Mouse (Mus musculus) cerebellum, postnatal 4 days (tissue): ENCODE results near the gene Ctnna2.

Experiments used
- DNase-seq, 2 experiments: peaks; one replicate each; pipeline ENCODE4 v3.0.0; 2022; ENCODE audit warnings: low spot score in 2 of 2, mixed read lengths in 1 of 2

Ctnna2 gene

DNA sequence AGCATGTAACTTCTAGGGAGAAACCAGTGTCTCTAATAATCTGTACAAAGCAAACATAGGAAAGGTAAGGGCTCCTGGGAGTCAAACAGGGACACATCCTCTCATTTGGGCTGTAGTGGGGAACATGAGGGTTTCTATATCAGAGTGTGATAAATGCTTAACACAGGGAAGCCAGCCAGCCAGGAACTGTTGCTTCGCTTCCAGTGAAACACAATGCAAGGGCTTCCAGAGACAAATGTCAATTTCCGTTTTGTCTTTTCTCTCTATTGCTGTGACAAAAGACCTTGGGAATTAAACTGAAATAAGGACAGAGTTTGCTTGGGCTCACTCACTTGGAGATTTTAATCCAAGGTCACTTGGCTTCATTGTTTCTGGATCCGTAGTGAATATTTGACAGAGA, 162.4 kb downstream of the Ctnna2 start:
- no peak for DNase-seq

DNA sequence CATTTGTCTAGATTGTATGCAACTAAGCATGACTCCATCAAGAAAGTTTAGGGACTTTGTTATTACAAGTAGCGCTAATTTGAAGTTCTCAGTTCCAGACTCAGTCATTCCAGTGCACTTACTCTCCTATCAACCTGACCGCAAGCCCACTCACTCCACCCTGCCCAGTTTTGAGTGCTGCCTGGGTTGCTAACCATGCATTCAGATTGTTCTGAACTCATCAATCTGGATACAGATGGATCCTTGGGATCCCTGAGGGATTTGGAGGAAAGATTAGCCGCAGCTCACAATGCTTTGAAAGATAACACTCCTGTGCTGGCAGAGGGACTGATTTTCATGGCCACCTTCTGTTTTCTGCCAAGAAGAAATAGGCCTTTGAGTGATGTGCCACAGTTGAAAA, 168.5 kb downstream of the Ctnna2 start:
- no peak for DNase-seq

DNA sequence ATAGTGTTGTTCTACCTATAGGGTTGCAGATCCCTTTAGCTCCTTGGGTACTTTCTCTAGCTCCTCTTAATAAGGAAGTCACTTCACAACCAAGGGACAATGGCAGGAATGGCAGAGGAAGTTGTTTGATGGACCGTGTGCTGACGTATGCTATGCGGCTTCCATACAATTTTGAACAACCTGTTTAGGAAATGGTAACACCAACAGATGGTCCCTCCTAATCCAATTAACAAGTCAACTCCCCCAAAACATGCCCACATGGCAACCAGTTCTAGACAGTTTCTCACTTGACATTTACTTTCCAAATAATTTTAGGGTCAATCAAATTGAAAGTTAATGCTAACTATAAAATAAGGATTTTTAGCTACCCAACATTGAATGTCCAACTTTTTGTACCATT, 176.9 kb downstream of the Ctnna2 start:
- no peak for DNase-seq

DNA sequence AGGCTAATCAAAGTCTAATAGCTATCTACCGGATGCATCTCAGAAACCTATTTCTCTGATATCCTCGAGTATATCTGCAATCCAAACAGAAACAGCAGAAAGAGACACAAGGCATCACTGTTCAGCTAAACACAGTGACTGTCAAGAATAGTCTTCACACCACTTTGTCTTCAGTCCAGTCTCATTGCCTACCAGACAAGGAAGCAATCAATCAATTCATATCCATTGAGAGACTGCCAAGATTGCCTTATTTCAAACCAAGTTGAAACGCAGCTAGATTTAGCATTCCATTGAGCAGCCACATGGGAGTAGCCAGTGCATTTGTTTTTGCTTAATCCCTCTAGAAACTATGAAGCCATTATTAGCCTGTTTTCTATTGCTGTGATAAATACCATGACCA, 196.2 kb downstream of the Ctnna2 start:
- DNase-seq = no peak

DNA sequence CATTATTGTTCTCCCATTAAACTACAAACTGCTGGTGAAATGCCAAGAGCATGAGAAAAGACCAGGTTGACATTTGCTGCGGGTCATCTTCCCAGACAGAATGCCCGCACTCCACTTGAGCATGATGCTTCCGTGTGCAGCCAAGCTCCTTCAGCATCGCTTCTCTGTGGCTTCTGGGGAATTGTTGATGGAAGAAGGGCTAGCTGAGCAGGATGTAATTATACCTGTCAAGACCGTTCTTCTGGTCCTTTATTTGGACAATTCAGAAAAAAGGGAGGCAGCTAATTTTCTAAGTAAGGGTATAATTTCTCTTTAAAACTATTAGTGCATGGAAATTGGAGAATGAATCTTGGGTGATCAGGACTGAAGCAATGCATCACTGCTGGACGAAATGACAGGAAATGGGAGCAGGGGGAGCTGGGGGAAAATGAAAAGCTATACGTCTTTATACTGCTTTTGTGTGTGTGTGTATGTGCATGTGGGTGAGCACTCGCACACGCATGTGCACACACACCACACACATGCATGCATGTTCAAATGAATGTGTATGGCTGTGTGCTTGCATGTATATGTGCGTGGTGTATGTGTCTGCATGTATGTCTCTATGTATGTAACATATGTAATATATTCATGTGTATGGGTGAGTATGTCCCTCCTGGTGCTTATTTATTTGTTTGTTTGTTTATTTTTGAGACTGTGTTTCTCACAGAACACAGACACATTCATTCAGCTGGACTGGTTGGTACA, 211.0 kb downstream of the Ctnna2 start:
- no peak for DNase-seq

DNA sequence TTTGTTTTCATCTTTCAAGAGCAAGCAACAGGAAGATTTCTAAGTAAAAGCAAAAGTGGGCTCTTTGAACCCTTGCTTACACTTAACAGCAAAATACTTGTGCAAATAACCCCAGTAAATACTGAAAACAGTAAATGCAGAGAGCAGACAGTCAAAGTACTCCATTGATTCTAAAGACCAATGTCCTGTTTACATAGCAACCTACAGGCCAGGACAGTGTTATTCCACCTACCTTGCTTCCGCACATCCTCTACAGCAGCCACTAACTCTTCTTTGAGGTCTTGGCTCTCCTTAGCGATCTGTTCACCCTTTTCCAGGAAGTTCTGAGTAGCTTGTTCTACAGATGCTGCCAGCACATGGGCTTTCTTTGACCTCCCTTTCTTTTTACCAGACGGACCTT, 221.3 kb downstream of the Ctnna2 start:
- no peak for DNase-seq

DNA sequence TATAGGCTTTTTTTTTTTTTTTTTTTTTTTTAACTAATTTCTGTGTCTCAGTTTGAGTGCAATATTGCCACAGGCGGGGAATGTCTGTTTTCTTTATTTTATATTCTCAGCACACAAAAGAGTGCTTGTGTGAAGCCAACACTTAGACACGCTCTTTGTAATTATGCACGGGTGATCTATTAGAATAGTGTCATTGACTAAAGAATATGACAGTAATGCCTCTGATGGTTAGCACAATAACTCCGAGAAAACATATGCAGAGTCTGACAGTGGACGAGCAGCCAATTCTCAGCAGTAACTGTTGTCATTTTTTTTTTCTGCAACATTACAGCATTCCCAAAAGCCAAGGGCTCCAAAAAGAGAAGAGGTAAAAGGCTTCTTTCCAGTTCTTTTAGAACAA, 234.1 kb downstream of the Ctnna2 start:
- no peak for DNase-seq

DNA sequence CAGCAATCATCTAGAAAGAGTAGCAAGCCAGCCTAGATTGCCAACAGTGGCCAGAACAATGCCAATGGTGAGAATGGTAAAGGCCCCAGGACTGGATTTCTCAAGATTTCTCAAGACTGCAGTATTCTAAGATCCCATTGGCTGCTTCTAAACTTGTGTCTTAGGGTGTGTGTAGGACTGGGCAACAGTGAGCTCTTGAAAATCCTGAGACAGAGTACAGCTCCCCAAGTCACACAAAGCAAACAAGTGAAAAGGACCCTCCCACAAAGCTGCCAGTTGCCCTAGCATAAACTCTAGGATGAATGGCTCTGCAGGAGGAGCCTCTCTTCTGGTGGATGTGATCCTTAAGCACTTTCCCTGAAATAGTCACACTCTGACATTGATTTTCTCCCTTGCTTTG, 235.8 kb downstream of the Ctnna2 start:
- DNase-seq = no peak

DNA sequence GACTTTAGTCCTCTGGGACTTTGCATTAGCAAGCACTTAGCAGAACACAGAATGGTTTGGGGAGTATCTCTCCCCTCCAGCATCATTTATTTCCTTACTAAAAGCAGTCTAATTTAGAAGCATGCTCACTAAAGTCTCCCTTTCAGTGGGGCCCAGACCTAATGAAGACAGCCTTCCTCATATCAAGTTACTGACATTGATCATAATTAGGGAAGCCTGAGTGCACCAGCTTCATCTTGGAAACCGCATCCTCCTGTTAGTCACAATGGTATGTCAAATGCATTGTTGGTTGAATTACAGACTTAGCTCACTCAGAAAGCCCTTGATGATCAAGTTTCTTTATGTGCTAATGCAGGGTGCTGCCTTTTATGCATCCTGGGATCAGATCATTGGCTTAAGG, 236.5 kb downstream of the Ctnna2 start:
- DNase-seq = no peak

DNA sequence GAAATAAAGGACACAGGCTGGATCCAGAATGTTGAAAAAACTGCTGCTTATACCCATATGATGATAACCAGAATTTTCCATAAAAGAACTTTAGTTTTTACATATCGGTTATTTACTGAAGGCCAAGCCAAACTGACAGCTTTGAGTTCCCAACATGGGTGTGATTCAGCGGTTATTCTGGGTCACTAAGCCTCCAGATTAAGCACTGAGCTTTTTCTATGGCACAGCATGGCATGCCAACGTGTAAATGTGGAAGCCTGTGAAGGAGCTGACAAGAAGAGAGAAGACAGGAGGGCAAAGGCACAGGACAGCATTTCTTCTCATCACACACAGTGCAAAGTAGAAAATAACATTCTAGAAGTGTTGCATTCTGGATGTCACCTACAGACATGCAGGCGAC, 240.9 kb downstream of the Ctnna2 start:
- DNase-seq = no peak

DNA sequence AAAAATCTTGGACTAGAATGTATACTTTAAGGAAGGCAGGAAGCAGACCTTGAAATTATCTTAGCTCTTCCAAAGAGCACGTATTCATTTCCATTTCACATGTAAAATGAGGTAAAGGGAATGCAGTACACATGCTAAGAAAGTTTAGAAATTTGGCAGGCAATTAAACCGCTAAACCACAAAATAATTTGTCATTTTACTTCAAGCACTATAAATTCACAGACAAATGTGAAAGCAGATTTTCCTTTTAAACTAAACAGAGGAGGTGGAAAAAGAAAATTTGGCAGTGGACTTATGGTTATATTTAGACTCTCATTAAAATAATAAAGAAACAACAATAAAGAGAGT, 254.6 kb downstream of the Ctnna2 start:
- no peak for DNase-seq

DNA sequence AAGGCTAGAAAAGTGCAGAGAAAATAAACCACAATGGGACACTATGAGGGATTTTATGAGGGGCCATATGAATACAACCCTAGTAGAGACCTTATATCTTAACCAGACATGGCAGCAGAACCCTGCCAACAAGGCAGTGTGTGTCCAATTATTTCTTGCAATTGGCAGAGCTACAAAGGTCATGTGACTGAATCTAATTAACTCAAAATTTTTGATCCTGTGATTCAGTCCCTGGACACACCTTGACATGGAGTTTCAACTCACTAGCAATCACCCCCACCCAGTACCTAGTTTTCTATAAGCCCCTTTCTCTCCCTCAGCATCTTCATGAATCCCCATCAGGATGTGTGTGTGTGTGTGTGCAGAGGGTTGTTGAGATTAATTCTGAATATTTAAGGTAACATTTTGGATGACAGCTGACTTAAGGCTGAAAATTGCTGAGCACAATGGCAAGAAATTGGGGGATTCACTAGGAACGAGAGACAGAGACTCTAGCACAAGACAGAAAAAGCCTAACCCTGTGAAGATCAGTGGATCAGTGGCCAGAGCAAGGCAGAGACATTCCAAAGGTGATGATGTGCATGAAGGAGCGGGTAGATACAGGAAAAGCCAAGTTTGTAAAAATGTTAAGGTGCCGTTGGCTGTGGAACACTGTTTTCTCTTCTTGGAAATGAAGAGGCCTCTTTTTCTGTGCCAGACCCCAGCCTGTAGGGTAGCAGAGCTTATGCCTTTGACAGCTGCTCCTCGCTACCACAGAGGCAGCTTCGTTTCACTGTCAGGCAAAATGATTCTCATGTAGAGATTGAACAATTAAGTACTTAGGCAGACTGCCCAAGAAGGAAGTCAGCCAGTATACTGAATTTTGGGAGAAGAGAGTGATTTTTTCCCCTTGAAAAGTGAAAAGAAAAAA, 255.2 kb downstream of the Ctnna2 start:
- peak in 1 of 2 experiments; percentile 35 for DNase-seq

DNA sequence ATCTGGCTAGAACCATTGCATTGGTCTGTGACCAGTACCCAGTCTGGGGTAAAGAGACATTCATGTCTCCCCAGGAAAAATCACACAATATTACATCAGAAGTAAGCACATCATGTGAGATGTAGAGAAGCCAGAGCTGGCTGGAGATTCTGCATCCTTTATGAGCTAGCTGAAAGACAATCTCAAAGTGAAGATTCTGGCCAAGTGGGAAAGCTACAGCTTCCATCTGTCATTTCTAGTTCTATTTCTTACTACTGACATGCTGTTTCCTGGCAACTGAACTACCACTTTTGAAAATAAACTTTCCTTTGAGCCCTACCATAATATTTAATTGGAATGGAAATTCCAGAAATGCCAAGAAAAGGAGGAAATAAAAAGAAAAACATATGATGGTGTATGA, 285.4 kb downstream of the Ctnna2 start:
- DNase-seq = no peak

DNA sequence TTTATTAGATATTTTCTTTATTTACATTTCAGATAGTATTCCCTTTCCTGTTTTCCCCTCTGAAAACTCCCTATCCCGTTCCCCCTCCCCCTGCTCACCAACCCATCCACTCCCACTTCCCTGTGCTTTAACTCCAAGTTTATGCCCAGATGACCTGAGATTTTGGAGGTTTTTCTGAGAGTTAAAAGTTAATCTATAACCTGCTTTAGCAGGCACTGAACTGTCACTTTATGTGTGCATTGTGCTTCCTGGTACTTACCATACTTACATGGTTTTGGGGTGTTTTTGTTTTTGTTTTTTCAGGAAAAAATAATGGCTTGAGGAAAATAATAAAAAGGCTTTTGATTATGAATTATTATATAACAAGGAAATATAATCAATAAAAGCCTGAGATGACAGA, 292.3 kb downstream of the Ctnna2 start:
- DNase-seq = no peak

DNA sequence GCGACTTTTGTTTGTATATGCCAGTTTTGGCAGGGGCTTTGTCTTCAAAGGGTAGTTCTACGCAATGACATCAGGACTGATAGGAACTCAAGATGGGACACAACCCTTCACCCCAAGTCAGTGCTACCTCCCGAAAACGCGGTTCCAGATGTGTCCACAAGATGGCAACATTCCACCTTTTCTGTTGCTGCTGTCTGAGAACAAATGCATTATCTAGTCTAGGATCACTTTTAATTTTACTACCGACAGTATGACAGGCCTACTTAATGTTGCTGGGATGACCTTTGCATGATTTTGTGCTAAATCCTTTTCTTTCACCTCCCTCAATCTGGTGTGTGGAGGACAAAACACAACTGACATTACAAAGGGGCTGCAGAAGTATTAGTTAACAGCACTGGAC, 329.4 kb downstream of the Ctnna2 start:
- DNase-seq = peak; percentile 52 to 72

DNA sequence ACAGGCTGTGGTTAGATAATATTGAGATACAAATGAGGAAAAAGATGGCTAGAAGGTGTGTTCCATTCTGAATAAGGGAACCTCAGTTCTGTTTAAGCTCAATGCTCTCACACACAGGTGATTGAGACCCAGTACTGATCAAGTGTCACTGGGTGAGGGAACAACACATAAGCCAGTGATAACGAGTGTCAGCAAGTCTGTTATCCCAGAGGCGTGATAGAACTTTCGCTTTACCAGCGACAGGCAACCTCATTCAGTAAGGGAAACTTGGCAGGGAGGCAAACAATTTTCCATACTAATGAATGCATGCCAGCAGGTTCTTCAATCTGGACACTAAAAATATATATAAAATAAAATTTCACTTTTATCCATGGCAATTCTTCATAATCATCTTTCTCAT, 334.9 kb downstream of the Ctnna2 start:
- no peak for DNase-seq

DNA sequence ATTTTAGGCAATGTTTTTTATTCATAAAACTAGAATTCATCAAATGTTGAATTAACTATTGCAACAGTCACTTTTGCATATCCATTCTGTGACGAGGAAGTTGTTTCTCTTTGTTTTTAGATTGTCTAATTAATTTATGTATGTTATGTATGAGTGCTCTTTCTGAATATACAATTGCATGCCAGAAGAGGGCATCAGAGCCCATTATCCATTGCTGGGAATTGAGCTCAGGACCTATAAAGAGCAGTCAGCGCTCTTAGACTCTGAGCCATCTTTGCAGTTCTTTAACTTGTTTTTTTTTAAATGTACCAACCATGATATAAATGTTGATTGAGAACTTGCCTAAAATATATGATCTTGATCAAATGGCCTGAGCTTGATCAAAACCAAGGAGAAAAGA, 340.7 kb downstream of the Ctnna2 start:
- no peak for DNase-seq

DNA sequence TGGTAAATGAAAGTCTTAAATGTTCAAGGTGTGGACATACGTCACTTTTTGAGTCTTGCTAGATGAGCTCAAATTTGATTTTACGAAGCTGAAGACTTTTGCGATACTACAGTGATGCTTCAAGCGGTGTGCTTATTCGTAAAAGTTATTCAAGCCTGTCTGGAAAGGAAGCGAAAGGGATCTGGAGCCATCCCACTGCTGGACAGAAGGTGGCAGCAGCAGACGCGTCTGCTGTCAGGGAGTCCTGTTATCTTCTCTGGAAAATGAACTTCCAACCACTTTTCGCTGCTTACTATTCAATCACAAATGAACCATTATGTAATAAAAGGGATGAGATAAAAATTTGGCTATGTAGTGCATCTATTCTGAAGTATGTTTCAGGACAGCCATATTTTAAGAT, 345.5 kb downstream of the Ctnna2 start:
- peak; percentile 40 to 71 for DNase-seq

DNA sequence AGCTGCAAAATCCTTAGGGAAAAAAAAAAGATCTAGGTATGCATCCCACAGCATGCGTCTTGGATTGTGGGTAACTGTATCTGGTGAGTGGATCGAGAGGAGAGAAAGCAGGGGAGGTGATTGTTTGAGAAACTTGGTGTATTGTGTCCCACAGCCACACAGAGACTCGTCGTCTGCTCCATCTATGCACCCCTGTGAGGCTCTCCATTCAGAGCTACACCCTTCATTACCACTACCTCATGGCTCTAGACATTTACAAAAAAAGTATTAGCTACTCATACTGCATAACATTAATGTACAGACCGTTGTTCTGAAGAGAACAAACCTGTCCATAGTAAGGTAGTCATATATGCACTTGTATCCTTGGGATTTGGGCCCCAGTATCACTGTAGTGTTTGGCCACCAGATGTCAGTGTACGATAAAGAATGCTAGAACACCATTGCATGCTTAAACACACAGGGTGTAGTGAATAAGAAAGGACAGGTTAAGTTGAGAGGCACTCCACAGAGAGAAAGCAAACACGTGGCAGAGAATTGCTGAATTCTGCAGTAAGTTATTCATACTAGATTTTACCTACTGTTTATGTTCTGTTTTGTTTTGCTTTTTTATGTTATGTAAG, 350.8 kb downstream of the Ctnna2 start:
- peak in 1 of 2 experiments; percentile 8 for DNase-seq

DNA sequence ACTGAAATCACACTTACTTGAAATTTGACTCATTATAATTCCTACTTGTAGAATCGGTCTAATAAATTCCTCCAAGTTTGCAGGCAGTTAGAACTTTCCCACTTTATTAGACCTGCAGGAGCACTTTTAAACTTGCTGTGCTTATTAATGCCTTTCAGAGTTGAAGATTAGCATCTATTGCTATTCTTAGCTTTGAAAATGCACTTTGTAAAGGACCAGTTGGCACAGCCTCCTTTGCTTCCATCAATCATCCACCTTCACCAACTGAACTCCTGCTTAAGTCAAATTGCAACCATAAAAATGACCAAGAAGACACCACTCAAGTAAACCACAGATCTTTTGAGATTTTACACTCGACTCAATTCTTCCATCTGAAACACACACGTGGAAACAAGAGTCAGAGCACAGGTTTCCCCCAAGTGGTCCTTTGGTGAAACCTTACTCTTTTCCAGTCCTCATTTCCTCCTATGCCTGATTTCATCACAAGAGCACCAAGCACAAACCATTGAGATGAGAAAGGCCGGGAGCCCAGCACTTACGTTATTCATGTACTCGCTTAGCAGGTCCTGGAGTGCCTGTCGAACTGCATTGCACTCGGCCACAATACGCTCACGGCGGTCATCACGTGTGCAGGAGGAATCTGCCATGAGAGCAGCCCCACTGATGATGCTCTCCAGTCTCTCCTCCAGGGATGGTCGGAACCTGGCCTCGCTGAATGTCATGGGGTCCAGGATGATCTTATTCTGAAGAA, 374.7 kb downstream of the Ctnna2 start:
- DNase-seq = no peak

DNA sequence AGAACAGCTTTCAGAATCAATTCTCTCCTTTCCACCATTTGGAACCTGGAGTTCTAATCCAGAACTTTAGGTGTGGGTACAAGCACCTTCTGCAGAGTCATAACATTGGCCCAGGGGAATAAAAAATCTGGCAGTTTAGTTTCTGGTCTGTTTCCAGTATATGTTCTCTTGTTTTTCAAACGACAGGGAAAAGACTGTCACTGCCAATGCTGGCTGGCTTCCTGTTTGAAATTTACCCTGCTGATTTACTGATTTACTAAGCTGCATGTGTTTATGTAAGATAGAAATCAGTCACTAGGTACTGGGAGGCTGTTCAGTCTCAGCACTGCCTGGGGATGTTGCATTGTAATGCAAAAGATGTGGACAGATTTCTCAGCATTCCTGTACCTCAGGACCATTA, 375.6 kb downstream of the Ctnna2 start:
- DNase-seq = no peak

DNA sequence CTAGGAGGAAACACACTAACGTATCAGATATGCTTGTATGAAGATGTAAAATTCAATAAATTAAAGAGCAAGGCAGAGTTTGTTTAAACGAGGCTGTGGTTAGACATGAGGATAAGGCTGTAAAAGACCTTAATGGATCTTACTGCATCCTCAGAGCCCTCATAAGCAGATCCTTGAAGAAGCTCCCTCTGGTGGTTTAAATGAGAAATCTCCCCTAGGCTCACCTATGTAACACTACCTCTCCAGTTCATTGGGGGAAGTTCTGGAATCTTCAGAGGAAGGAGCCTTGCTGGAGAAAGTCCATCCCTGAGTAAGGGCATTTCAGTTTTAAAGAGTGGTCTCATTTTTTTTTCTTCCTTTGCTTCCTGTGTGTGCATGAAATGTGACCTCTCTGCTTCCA, 380.3 kb downstream of the Ctnna2 start:
- DNase-seq = no peak
